Mouse (Mus musculus) megakaryocyte, embryonic 14.5 days (primary cell): ENCODE measurements around the gene Exoc4. TPM values are rescaled to one million over a fixed set of nuclear protein-coding genes. Genes with fewer than 3 reads are reported as not detected.

Experiments used
- H3K27me3 ChIP-seq: replicated peaks from 2 replicates; pipeline ENCODE3; 2012; ENCODE audit warnings: inconsistent platforms
- H3K36me3 ChIP-seq: replicated peaks from 2 replicates; pipeline ENCODE3; 2012; ENCODE audit warnings: low read length, inconsistent platforms, mixed read lengths
- H3K4me1 ChIP-seq: 2 replicates; pipeline ENCODE4 v1.6.1; 2012; ENCODE audit warnings: inconsistent platforms
- H3K4me3 ChIP-seq: replicated peaks from 2 replicates; pipeline ENCODE3; 2012; ENCODE audit warnings: moderate library complexity, mild to moderate bottlenecking, inconsistent platforms
- H3K9me3 ChIP-seq: 2 replicates; pipeline ENCODE4 v1.6.1; 2012; ENCODE audit warnings: inconsistent platforms
- FLI1 ChIP-seq: IDR thresholded peaks from 2 replicates; pipeline ENCODE4 v1.6.1; 2012; ENCODE audit warnings: low read length, inconsistent platforms, mixed read lengths
- GATA1 ChIP-seq: IDR thresholded peaks from 3 replicates; pipeline ENCODE4 v1.6.1; 2012; ENCODE audit warnings: mixed read lengths, low read length, inconsistent platforms, borderline replicate concordance
- polyA plus RNA-seq: library from polyadenylated mRNA; stranded (reverse); fragments of >175 nt; gene quantifications from 2 replicates; pipeline ENCODE4 v1.2.3, GENCODE M21; 2012; ENCODE audit warnings: low replicate concordance; ENCODE audit not compliant: insufficient read depth

Exoc4 gene
- polyA plus RNA-seq, 1 experiment: 8.4 TPM

GRCm38 (mm10) chr6:33560925-33561324 is 312.0 kb downstream of the Exoc4 start:
- Histone ChIP-seq H3K4me3 (no peak overlapping the region), H3K36me3 (peaks cover under 1% of the 10 kb centered on the region), H3K4me1 (peaks cover 5% of the 10 kb centered on the region; the same call in 1 of the 2 replicates), H3K27me3 (no peaks in the 10 kb centered on the region), H3K9me3 (no peaks in the 10 kb centered on the region)
- no peak for TF ChIP-seq GATA1
- TF ChIP-seq FLI1: no peak

DNA sequence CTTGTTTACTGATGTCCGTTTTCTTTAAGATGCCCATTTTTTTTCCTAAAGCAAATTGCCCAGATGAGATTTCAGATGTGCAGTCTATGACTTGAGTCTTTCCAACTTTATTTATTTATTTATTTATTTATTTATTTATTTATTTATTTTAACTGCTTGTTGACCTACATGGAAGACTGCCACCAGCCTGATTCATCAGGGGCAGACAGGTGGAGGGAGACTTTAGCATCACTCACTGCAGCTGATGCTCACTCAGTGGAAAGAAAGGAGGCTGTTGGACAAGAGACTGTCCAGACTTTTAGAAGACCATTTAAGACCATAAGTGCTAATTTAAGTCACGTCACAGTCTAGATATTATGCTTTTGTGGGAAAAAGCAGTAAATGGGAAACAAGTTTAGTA is 313.0 kb downstream of the Exoc4 start:
- Histone ChIP-seq H3K4me3 (no peak overlapping the region), H3K36me3 (peaks cover 2% of the 10 kb centered on the region), H3K4me1 (peaks cover 4% of the 10 kb centered on the region; the same call in 1 of the 2 replicates), H3K9me3 (no peaks in the 10 kb centered on the region), H3K27me3 (no peaks in the 10 kb centered on the region)
- TF ChIP-seq FLI1 (no peak), GATA1 (no peak)

DNA sequence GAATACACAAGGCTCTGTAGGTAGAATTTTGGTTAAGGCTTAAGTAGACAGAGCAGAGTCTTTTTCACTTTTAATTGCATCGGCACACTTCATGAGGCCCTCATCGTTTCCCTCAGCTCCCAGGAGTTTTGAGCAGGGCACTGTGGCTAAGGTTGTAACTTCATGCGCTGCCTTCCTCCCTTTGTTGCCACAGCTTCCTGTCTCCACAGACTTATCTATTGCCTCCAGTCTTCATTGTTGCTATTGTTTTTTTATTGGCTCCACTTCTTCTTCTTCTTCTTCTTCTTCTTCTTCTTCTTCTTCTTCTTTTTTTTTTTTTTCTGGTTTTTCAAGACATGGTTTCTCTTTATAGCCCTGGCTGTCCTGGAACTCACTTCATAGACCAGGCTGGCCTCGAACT is 327.1 kb downstream of the Exoc4 start:
- Histone ChIP-seq H3K9me3 (no peaks in the 10 kb centered on the region), H3K4me3 (no peak overlapping the region), H3K27me3 (no peaks in the 10 kb centered on the region), H3K4me1 (peaks cover 21% of the 10 kb centered on the region), H3K36me3 (peaks cover 12% of the 10 kb centered on the region)
- TF ChIP-seq FLI1: no peak
- TF ChIP-seq GATA1: no peak

GRCm38 (mm10) chr6:33608469-33608868 is 359.6 kb downstream of the Exoc4 start:
- no peaks in the 10 kb centered on the region for H3K27me3 ChIP-seq
- H3K4me1 ChIP-seq: peaks cover 53% of the 10 kb centered on the region
- TF ChIP-seq GATA1: no peak
- TF ChIP-seq FLI1: no peak
- no peak overlapping the region for H3K4me3 ChIP-seq
- H3K36me3 ChIP-seq: peaks cover 23% of the 10 kb centered on the region
- no peaks in the 10 kb centered on the region for H3K9me3 ChIP-seq

- Histone ChIP-seq H3K4me3 (no peak overlapping the region), H3K36me3 (peaks cover 21% of the 10 kb centered on the region), H3K4me1 (peaks cover 39% of the 10 kb centered on the region), H3K9me3 (peaks cover 7% of the 10 kb centered on the region), H3K27me3 (no peaks in the 10 kb centered on the region)
- TF ChIP-seq FLI1 (no peak), GATA1 (no peak)
These were observed 365.1 kb downstream of the Exoc4 start for GRCm38 (mm10) chr6:33613978-33614377.

- peaks cover 10% of the 10 kb centered on the region for H3K36me3 ChIP-seq
- peak overlapping the region; percentile 50 for H3K4me3 ChIP-seq
- TF ChIP-seq GATA1: no peak
- peaks cover 33% of the 10 kb centered on the region for H3K4me1 ChIP-seq
- no peaks in the 10 kb centered on the region for H3K27me3 ChIP-seq
- H3K9me3 ChIP-seq: peaks cover 7% of the 10 kb centered on the region
These were observed 369.7 kb downstream of the Exoc4 start for GRCm38 (mm10) chr6:33618590-33618989.

DNA sequence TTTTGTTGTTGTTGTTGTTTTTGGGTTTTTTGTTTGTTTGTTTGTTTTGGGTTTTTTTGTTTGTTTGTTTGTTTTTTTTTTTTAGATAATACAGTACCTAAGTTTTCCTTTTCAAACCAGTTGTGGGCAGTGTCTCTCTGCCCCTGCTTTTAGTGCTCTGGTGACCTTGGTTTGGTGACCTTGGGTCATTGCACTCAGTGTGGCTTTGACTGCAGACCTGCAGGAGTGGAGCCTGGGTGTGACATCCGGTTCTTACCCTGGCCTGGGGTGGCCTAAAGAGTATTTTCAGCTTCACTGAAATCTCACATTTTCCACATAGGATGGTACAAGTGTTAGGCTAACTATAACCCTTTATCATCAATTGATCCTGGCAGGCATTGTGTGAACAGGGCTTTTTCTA is 371.8 kb downstream of the Exoc4 start:
- no peak overlapping the region for H3K4me3 ChIP-seq
- no peaks in the 10 kb centered on the region for H3K27me3 ChIP-seq
- no peak for TF ChIP-seq GATA1
- no peak for TF ChIP-seq FLI1
- peaks cover 8% of the 10 kb centered on the region for H3K36me3 ChIP-seq
- peaks cover 7% of the 10 kb centered on the region for H3K9me3 ChIP-seq
- peaks cover 24% of the 10 kb centered on the region for H3K4me1 ChIP-seq

DNA sequence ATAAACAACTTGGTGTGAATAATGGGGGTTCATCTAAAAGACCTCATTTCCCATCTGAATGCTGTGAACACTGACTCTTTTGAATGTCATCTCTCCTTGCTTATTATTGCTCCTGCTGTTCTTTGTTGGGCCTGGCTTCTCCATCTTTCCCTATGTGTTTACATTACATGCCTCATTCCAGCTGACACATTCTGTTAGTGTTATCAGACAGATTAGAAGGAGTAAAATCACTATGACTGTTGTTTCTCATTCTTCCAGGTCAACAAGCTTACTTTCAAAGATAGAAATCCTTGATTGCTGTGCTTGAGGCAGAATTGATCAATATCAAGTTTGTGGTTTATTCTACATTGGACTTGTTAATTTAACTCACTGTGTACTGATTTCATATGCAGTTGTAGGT is 377.0 kb downstream of the Exoc4 start:
- Histone ChIP-seq H3K4me3 (no peak overlapping the region), H3K9me3 (no peaks in the 10 kb centered on the region), H3K27me3 (no peaks in the 10 kb centered on the region), H3K36me3 (peaks cover 10% of the 10 kb centered on the region), H3K4me1 (peaks cover 38% of the 10 kb centered on the region)
- TF ChIP-seq GATA1 (no peak), FLI1 (no peak)

GRCm38 (mm10) chr6:33631133-33631532 is 382.2 kb downstream of the Exoc4 start:
- H3K36me3 ChIP-seq: peaks cover 21% of the 10 kb centered on the region
- H3K4me3 ChIP-seq: peak overlapping the region; percentile 65
- H3K4me1 ChIP-seq: peaks cover 59% of the 10 kb centered on the region
- no peak for TF ChIP-seq FLI1
- H3K27me3 ChIP-seq: no peaks in the 10 kb centered on the region
- H3K9me3 ChIP-seq: peaks cover 4% of the 10 kb centered on the region; the same call in 1 of the 2 replicates

- H3K9me3 ChIP-seq: peaks cover 4% of the 10 kb centered on the region; the same call in 1 of the 2 replicates
- peaks cover 43% of the 10 kb centered on the region for H3K4me1 ChIP-seq
- H3K27me3 ChIP-seq: no peaks in the 10 kb centered on the region
- H3K36me3 ChIP-seq: peaks cover 12% of the 10 kb centered on the region
- TF ChIP-seq FLI1 (no peak), GATA1 (no peak)
- H3K4me3 ChIP-seq: no peak overlapping the region
These were observed 388.3 kb downstream of the Exoc4 start for GRCm38 (mm10) chr6:33637192-33637591.
